Mouse (Mus musculus) neural tube, embryonic 15.5 days (tissue): ENCODE measurements around the gene Rab30. TPM values are rescaled to one million over a fixed set of nuclear protein-coding genes. Genes with fewer than 3 reads are reported as not detected.

Experiments used
- ATAC-seq: fragments of 200-750 bp; cut with Nextera tagmentation; 2 replicates; pipeline ENCODE4 v1.8.0; 2017; ENCODE audit warnings: mild to moderate bottlenecking, moderate TSS enrichment, moderate library complexity; ENCODE audit not compliant: low FRiP score
- H3K27ac ChIP-seq: fragments of 300-500 bp; sonication (generic); replicated peaks from 2 replicates; pipeline ENCODE4 v1.5.1; 2015; ENCODE audit warnings: mild to moderate bottlenecking, inconsistent platforms
- H3K27me3 ChIP-seq: fragments of 300-500 bp; sonication (generic); replicated peaks from 2 replicates; pipeline ENCODE4 v1.6.1; 2015; ENCODE audit warnings: inconsistent platforms
- H3K36me3 ChIP-seq: fragments of 300-500 bp; sonication (generic); 2 replicates; pipeline ENCODE4 v1.6.1; 2015; ENCODE audit warnings: inconsistent platforms
- H3K4me1 ChIP-seq: fragments of 300-500 bp; sonication (generic); 2 replicates; pipeline ENCODE4 v1.6.1; 2015; ENCODE audit warnings: inconsistent platforms
- H3K4me2 ChIP-seq: fragments of 300-500 bp; sonication (generic); 2 replicates; pipeline ENCODE4 v1.6.1; 2015; ENCODE audit warnings: inconsistent platforms, mild to moderate bottlenecking, moderate library complexity
- H3K4me3 ChIP-seq: fragments of 300-500 bp; sonication (generic); replicated peaks from 2 replicates; pipeline ENCODE4 v1.5.1; 2015; ENCODE audit warnings: mild to moderate bottlenecking, inconsistent platforms
- H3K9ac ChIP-seq: fragments of 300-500 bp; sonication (generic); replicated peaks from 2 replicates; pipeline ENCODE4 v1.6.1; 2015; ENCODE audit warnings: mild to moderate bottlenecking, inconsistent platforms
- H3K9me3 ChIP-seq: fragments of 300-500 bp; sonication (generic); replicated peaks from 2 replicates; pipeline ENCODE4 v1.6.1; 2016; ENCODE audit warnings: inconsistent platforms
- WGBS: fragments of 180-500 bp; shearing (Covaris S2); methylation state at CpG from one replicate; pipeline ENCODE4 v1.1.7; 2015; ENCODE audit warnings: mixed read lengths; 5-methylcytosine and 5-hydroxymethylcytosine counted together
- polyA plus RNA-seq: library from polyadenylated mRNA; unstranded; fragments of >200 nt; fragmentation: Nextera tagmentation; extraction: Ambion mirVana; gene quantifications from 2 replicates; pipeline ENCODE4 v1.2.1, GENCODE M21; 2015

The Rab30 gene
- polyA plus RNA-seq, 1 experiment from 2014 or later: 23.5 TPM

GRCm38 (mm10) chr7:92890211-92890610 is 148.8 kb downstream of the Rab30 start:
- no peak overlapping the region for H3K27ac ChIP-seq
- no peaks in the 10 kb centered on the region for H3K36me3 ChIP-seq
- H3K4me2 ChIP-seq: no peak overlapping the region
- H3K4me1 ChIP-seq: 0 out of 2 replicates have a peak, but pooled peaks cover 5% of the 10 kb centered on the region
- H3K9me3 ChIP-seq: no peaks in the 10 kb centered on the region
- ATAC-seq: no peak
- H3K9ac ChIP-seq: no peak overlapping the region
- WGBS: 32% methylated on average over 1 of the region's 1 CpGs
- no peak overlapping the region for H3K4me3 ChIP-seq
- H3K27me3 ChIP-seq: no peaks in the 10 kb centered on the region

DNA sequence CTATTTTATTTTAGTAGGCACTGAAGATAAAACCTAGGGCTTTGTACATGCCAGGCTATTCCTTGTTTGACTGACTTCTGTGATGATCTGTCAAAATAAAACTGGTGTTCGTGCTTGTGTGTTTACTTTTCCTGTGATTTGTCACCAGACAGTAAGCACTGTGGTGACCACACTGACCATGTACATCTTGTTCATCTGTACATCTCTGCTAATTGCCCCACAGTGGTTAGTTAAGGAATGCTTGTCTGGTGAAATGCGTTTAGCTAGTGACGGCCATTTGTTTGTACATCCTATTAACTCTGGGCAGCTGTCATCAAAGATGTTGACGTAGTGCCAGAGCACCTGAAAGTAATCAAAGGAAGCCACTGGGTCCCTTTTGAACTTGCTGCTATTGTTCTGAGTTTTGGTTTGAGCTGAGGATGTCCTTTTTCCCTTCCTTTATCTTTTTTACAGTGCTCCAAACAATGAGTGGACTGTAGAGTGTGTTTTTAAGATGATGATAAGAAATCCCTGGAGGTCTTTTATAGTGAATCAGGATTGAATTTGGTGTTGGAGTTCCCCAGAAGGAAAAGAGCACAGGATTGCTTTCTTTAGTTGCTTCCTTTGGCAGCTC is 149.3 kb downstream of the Rab30 start:
- ATAC-seq: no peak
- H3K4me3 ChIP-seq: no peak overlapping the region
- H3K4me1 ChIP-seq: 0 out of 2 replicates have a peak, but pooled peaks cover 5% of the 10 kb centered on the region
- no peak overlapping the region for H3K4me2 ChIP-seq
- H3K27ac ChIP-seq: no peak overlapping the region
- no peaks in the 10 kb centered on the region for H3K27me3 ChIP-seq
- WGBS: 25% methylated on average over 4 of the region's 4 CpGs
- no peak overlapping the region for H3K9ac ChIP-seq
- no peaks in the 10 kb centered on the region for H3K36me3 ChIP-seq
- H3K9me3 ChIP-seq: no peaks in the 10 kb centered on the region

GRCm38 (mm10) chr7:92893478-92893877 is 152.1 kb downstream of the Rab30 start:
- Histone ChIP-seq H3K4me2 (no peak overlapping the region), H3K9me3 (no peaks in the 10 kb centered on the region), H3K4me1 (0 out of 2 replicates have a peak, but pooled peaks cover 5% of the 10 kb centered on the region), H3K9ac (no peak overlapping the region), H3K27me3 (no peaks in the 10 kb centered on the region), H3K4me3 (no peak overlapping the region), H3K27ac (no peak overlapping the region), H3K36me3 (no peaks in the 10 kb centered on the region)
- ATAC-seq: no peak
- WGBS: 51% methylated on average over 3 of the region's 3 CpGs

Other genes with a start within 250 kb of the Rab30 start
- gene Ccdc90b, start 180.5 kb upstream of the Rab30 start, polyA plus RNA-seq: 51.0 and 52.0 TPM in 2 replicates
- gene Ankrd42, start 104.5 kb upstream of the Rab30 start, polyA plus RNA-seq: 19.5 and 20.6 TPM in 2 replicates
- 17.9 and 19.7 TPM in 2 replicates for gene Pcf11, start 71.7 kb upstream of the Rab30 start, polyA plus RNA-seq
- 3.6 and 4.7 TPM in 2 replicates for gene Ddias, start 132.6 kb downstream of the Rab30 start, polyA plus RNA-seq
- gene Prcp, start 132.9 kb downstream of the Rab30 start, polyA plus RNA-seq: 21.4 and 23.5 TPM in 2 replicates